Mouse (Mus musculus) forebrain, embryonic 15.5 days (tissue): ENCODE data around the gene Kalrn. TPM values are rescaled to one million over a fixed set of nuclear protein-coding genes. Genes with fewer than 3 reads are reported as not detected.

Experiments
- ATAC-seq: fragments of 200-750 bp; cut with Nextera tagmentation; replicated peaks from 2 replicates; pipeline ENCODE4 v1.8.0; 2017; ENCODE audit warnings: mild to moderate bottlenecking, moderate TSS enrichment, moderate library complexity
- H3K27ac ChIP-seq: fragments of 300-500 bp; sonication (generic); replicated peaks from 2 replicates; pipeline ENCODE4 v1.5.1; 2015; ENCODE audit warnings: mild to moderate bottlenecking, inconsistent platforms
- H3K27me3 ChIP-seq: fragments of 300-500 bp; sonication (generic); 2 replicates; pipeline ENCODE4 v1.6.1; 2015; ENCODE audit warnings: inconsistent platforms
- H3K36me3 ChIP-seq: fragments of 300-500 bp; sonication (generic); 2 replicates; pipeline ENCODE4 v1.6.1; 2015; ENCODE audit warnings: mild to moderate bottlenecking, inconsistent platforms
- H3K4me1 ChIP-seq: fragments of 300-500 bp; sonication (generic); 2 replicates; pipeline ENCODE4 v1.6.1; 2015; ENCODE audit warnings: inconsistent platforms
- H3K4me2 ChIP-seq: fragments of 300-500 bp; sonication (generic); replicated peaks from 2 replicates; pipeline ENCODE4 v1.6.1; 2015; ENCODE audit warnings: mild to moderate bottlenecking, inconsistent platforms
- H3K4me3 ChIP-seq: fragments of 300-500 bp; sonication (generic); 2 replicates; pipeline ENCODE4 v1.5.1; 2015; ENCODE audit warnings: mild to moderate bottlenecking, inconsistent platforms
- H3K9ac ChIP-seq: fragments of 300-500 bp; sonication (generic); replicated peaks from 2 replicates; pipeline ENCODE4 v1.6.1; 2015; ENCODE audit warnings: mild to moderate bottlenecking, inconsistent platforms
- H3K9me3 ChIP-seq: fragments of 300-500 bp; sonication (generic); 2 replicates; pipeline ENCODE4 v1.6.1; 2016; ENCODE audit warnings: inconsistent platforms
- WGBS: fragments of 180-500 bp; shearing (Covaris S2); methylation state at CpG from one replicate; pipeline ENCODE4 v1.1.7; 2015; ENCODE audit warnings: mixed read lengths; 5-methylcytosine and 5-hydroxymethylcytosine counted together
- polyA plus RNA-seq: library from polyadenylated mRNA; unstranded; fragments of >200 nt; fragmentation: Nextera tagmentation; extraction: Ambion mirVana; gene quantifications from 2 replicates; pipeline ENCODE4 v1.2.1, GENCODE M21; 2015

The Kalrn gene
- polyA plus RNA-seq, 1 experiment from 2014 or later, result 36.4 TPM

DNA sequence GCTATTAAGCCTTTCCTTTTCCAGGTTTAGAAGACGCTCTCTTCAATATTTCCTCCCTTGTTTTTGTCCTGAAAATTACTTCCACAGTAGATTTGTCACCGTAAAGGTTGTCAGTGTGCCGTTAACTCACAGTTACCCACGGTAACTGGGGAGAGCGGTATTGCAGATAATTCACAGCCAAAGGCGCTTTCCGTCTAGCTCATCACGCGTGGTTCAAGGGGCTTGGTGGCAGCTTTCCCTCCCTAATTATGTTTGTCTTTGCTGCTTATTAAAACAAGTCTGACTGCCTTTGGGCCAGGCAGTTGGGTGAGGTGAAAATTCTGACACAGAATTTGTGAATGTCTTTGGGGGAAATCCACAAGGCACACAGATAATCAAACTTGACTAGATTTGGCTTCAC is 243.5 kb downstream of the Kalrn start:
- peaks cover 32% of the 10 kb centered on the region for H3K4me1 ChIP-seq
- H3K36me3 ChIP-seq, result peaks cover 6% of the 10 kb centered on the region
- H3K27ac ChIP-seq, result peak overlapping the region; percentile 65
- 16% methylated on average over 9 of the region's 9 CpGs for WGBS
- no peaks in the 10 kb centered on the region for H3K27me3 ChIP-seq
- no peak overlapping the region for H3K4me3 ChIP-seq
- peak overlapping the region; percentile 22 for H3K4me2 ChIP-seq
- H3K9ac ChIP-seq, result no peak overlapping the region
- ATAC-seq, result peak; percentile 20; the same call in 1 of the 2 replicates
- H3K9me3 ChIP-seq, result no peaks in the 10 kb centered on the region

DNA sequence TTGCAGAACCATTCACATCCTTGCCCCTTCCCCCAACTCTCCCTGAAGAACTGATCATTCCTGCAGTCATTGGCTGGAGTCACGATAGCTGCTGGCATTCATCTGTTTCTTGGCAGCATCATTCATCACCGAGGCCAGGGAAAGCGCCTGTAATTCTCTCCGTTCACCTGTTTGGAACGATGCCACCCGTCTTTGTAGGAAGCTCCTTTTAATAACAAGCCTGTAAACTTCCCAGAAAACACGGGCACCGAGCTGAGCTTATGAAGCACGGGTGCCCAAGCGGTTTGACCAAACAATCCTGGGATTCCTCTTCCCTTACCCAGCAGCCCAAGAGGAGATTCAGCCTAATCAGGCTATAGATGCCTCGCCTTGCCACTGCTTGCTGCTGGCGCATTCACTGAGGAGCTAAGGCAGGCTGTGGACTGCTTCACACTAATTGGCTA is 243.9 kb downstream of the Kalrn start:
- ATAC-seq, result peak; percentile 71
- peak overlapping the region; percentile 22 for H3K4me2 ChIP-seq
- no peak overlapping the region for H3K4me3 ChIP-seq
- H3K9me3 ChIP-seq, result no peaks in the 10 kb centered on the region
- H3K4me1 ChIP-seq, result peaks cover 28% of the 10 kb centered on the region
- H3K27me3 ChIP-seq, result no peaks in the 10 kb centered on the region
- H3K9ac ChIP-seq, result no peak overlapping the region
- peaks cover 6% of the 10 kb centered on the region for H3K36me3 ChIP-seq
- peak overlapping the region; percentile 65 for H3K27ac ChIP-seq
- 19% methylated on average over 12 of the region's 12 CpGs for WGBS

DNA sequence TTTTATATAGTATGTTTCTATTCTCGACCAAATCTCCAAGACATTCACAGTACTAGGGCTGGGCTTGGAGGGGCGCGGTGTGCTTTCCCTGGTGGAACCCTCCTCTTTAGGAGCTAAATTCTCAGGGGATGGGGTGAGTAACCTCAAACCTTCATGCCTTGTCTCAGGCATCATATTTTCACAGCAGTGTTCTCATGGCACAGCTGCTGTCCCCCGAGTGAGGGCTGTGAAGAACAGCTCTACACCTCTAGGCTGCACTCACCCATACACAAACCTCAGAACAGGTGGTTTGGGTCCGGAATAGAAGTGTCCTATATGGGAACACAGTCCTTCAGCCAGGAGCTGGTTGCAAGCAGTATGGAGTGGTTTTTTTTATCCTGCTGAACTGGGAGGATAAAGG is 245.4 kb downstream of the Kalrn start:
- no peak overlapping the region for H3K4me2 ChIP-seq
- WGBS, result 88% methylated on average over 5 of the region's 5 CpGs
- H3K36me3 ChIP-seq, result peaks cover 6% of the 10 kb centered on the region
- H3K9ac ChIP-seq, result no peak overlapping the region
- H3K27ac ChIP-seq, result no peak overlapping the region
- H3K4me1 ChIP-seq, result peaks cover 24% of the 10 kb centered on the region
- H3K9me3 ChIP-seq, result no peaks in the 10 kb centered on the region
- H3K27me3 ChIP-seq, result no peaks in the 10 kb centered on the region
- no peak overlapping the region for H3K4me3 ChIP-seq
- ATAC-seq, result no peak

DNA sequence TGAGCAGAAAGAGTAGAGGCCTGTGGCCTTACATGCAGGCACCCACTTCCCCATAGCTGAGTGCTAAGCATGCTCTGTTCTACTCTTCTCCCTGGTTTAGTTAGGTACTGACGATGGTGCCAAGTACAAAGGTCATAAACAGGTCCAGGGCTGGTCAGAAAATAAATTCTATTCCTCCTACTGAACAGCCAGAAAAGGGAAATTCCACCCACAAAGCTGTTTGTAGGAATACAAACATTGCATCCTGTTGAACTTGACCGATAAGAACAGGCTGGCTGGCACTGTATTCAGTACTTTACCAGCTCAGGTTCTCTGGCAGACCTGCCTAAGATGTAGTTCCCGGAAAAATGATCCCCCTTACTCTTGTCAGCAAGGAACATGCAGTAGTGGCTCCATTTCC is 247.5 kb downstream of the Kalrn start:
- no peak for ATAC-seq
- Histone ChIP-seq H3K27me3 (no peaks in the 10 kb centered on the region), H3K4me1 (peaks cover 28% of the 10 kb centered on the region), H3K9me3 (no peaks in the 10 kb centered on the region), H3K36me3 (no peaks in the 10 kb centered on the region), H3K9ac (no peak overlapping the region), H3K4me3 (no peak overlapping the region), H3K4me2 (no peak overlapping the region), H3K27ac (no peak overlapping the region)
- WGBS, result 93% methylated on average over 3 of the region's 3 CpGs

DNA sequence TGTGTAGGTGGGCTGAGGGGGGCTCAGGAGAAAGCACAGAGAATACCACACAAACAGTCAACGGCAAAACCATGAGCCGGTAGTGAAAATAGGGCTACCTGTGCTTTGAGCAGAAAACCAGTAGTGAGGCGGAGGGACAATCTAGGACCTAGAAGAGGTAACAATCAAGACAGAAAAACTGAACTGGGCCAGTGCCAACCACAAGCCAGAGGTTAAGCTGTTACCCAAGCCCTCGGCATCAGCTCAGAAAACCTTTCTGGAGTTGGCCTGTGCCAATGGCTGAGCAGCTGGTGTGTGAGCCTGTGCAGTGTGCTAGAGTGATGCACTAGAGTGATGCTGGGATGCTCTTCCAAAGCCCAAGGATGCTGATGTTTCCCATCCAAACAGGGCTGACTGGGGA is 248.2 kb downstream of the Kalrn start:
- WGBS, result 89% methylated on average over 4 of the region's 4 CpGs
- no peak overlapping the region for H3K27ac ChIP-seq
- peaks cover 25% of the 10 kb centered on the region for H3K4me1 ChIP-seq
- no peaks in the 10 kb centered on the region for H3K9me3 ChIP-seq
- no peak overlapping the region for H3K4me3 ChIP-seq
- no peaks in the 10 kb centered on the region for H3K36me3 ChIP-seq
- no peak overlapping the region for H3K4me2 ChIP-seq
- no peak for ATAC-seq
- no peaks in the 10 kb centered on the region for H3K27me3 ChIP-seq
- H3K9ac ChIP-seq, result no peak overlapping the region

DNA sequence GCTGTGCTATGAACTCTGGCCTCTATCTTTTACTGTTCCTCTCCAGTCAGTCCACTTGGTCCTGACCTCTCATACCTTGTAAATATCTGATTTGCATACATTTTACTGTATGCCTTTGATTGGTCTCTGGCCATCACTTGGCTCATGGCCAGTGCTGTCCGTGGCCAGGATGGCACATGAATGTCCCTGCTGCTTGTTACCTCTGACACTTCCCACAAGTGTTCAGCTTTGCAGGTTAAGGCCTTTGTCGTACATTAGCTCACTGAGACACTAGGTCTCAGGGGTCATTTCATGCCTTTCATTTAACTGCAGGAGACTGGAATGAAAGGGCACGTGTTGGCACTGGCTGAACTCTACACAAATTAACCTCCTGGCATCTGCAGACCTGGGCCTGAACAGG is 248.6 kb downstream of the Kalrn start:
- Histone ChIP-seq H3K9ac (no peak overlapping the region), H3K27ac (no peak overlapping the region), H3K4me1 (peaks cover 25% of the 10 kb centered on the region), H3K27me3 (no peaks in the 10 kb centered on the region), H3K9me3 (no peaks in the 10 kb centered on the region), H3K4me2 (no peak overlapping the region), H3K4me3 (no peak overlapping the region), H3K36me3 (no peaks in the 10 kb centered on the region)
- WGBS, result 63% methylated on average over 3 of the region's 3 CpGs
- ATAC-seq, result no peak

DNA sequence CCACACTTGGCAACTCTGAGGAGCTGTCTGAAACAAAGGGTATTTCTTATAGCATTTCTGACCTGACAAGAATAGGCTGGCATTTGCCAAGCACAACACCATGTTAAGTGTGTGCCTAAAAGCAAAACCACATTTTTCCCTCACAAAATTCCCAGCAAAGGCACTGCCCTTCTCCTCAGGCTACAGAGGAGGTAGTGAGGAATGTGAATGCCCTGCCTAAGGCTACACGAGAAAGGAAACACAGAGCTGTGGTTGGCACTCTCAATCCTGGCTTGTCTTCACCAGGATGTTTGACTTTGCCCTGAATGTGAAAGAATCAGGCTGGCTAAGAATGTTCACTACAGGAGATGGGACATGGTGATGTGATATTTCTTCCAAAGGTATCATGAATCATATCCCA is 249.8 kb downstream of the Kalrn start:
- Histone ChIP-seq H3K4me2 (no peak overlapping the region), H3K9me3 (no peaks in the 10 kb centered on the region), H3K27ac (no peak overlapping the region), H3K4me3 (no peak overlapping the region), H3K4me1 (peaks cover 22% of the 10 kb centered on the region), H3K27me3 (no peaks in the 10 kb centered on the region), H3K9ac (no peak overlapping the region), H3K36me3 (no peaks in the 10 kb centered on the region)
- 73% methylated on average over 1 of the region's 1 CpGs for WGBS
- no peak for ATAC-seq

DNA sequence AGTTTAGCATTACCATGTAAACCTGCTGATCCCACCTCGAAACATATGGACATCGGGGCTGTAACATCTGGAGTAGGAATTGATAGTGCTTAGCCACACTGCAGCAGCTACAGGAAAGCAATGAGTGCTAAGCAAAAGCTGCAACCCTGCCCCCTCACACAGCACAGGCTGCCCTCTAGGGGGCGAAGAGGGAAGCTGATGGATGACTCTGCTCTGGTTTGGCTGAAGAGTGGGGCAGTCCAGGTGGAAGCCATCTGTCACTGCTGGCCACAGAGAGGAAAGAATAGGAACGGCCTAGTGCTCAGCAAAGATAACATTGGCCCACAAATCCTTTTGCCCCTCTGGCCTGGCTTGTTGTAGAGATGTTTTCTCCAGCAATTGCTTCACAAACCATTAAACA is 250.8 kb downstream of the Kalrn start:
- peak; percentile 73 for ATAC-seq
- no peaks in the 10 kb centered on the region for H3K27me3 ChIP-seq
- no peak overlapping the region for H3K9ac ChIP-seq
- no peak overlapping the region for H3K27ac ChIP-seq
- peaks cover 22% of the 10 kb centered on the region for H3K4me1 ChIP-seq
- no peaks in the 10 kb centered on the region for H3K9me3 ChIP-seq
- H3K4me3 ChIP-seq, result no peak overlapping the region
- no peak overlapping the region for H3K4me2 ChIP-seq
- no peaks in the 10 kb centered on the region for H3K36me3 ChIP-seq
- 42% methylated on average over 4 of the region's 4 CpGs for WGBS

DNA sequence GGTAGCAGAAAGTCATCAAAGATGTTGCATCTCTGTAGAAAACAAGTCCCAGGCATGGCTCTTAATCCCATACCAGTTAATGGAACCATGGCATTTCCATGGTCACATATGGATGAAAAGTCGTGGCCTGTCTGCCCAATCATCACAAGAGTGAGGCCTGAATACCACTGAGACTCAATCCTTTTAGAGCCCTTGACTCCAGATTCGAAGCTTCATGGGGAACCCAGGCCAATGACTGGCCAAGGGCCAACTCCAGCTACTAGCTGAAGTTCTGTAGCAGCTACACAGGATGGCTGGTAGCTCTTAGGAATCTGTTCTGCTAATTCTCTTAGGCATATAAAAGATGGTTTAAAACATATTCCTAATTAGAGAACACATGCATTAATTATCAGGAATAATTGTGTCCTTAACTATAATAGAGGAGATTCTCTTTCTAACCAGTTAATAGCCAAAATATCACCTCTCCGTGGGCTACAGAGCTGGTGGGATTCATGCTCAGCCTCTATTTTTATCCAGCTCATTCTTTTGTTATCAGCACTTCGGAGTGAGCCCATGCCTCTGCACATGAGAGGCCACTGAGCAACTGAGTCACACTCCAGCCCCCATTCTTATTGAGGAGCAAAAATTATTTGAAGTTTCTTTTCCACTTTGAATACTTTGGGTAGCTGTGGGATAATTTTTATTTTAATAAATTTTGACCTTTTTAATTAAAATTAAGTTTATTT is 252.1 kb downstream of the Kalrn start:
- no peak for ATAC-seq
- no peak overlapping the region for H3K4me2 ChIP-seq
- WGBS, result 54% methylated on average over 4 of the region's 4 CpGs
- no peaks in the 10 kb centered on the region for H3K27me3 ChIP-seq
- H3K36me3 ChIP-seq, result no peaks in the 10 kb centered on the region
- no peak overlapping the region for H3K4me3 ChIP-seq
- H3K27ac ChIP-seq, result no peak overlapping the region
- H3K4me1 ChIP-seq, result peaks cover 32% of the 10 kb centered on the region
- no peak overlapping the region for H3K9ac ChIP-seq
- H3K9me3 ChIP-seq, result no peaks in the 10 kb centered on the region

DNA sequence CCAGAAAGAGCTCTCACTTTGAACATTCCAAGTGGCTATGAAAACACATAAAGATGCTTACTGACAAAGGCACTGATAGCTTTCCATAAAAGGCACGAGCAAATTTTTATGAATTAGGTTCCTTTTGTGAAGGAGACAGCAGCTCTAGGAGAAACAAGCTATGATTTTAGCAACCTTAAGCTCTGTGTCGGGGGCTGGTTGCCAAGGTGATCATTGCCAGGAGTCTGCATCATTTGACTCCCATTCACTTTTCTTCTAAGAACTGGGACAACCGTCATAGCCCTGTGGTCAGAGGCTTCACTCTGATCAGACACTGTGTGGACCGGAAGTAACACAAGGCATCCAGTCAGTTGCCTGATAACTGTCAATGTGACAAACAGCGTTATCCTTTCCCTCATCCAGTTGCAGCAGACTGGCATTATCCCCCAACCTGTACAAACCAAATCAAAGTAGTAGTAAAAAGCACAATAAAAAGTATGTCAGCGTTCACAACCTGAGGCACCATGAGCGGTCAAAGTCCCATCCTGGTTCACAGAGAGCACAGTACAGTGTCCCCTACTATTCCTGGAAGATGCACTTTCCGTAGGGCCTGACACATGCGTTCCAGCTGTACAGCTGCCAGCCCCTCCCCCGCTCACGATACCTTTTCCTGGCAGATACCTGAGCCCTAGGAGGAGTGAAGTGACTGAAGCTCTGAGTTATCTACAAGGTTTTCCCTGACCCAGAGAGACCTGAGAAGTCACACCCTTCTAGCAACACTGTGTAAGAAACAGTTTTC is 253.1 kb downstream of the Kalrn start:
- Histone ChIP-seq H3K4me2 (no peak overlapping the region), H3K36me3 (no peaks in the 10 kb centered on the region), H3K4me3 (no peak overlapping the region), H3K9me3 (no peaks in the 10 kb centered on the region), H3K27ac (0 out of 2 replicates have a peak overlapping the region, but pooled peaks have one; percentile 13), H3K4me1 (peaks cover 31% of the 10 kb centered on the region), H3K9ac (no peak overlapping the region), H3K27me3 (no peaks in the 10 kb centered on the region)
- WGBS, result 80% methylated on average over 11 of the region's 11 CpGs
- no peak; the same call in 1 of the 2 replicates for ATAC-seq

DNA sequence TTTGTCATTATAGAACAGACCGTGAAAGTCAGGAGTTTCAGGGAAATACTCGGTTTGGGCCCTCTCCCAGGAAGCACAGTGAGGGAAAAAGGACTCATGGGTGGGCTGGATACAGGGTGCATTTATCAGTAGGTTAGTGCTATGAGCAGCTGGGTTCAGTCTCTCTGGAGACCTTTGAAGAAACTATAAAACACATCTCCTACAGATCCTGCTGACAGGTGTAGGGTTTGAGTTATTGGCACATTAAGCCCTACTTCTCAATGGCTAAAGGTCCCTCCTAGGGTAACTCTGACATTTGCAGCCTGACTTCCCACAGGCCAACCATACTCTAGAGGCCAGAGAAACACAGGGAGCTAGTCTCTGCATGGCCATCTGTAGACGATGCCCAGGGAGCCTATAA is 256.2 kb downstream of the Kalrn start:
- no peaks in the 10 kb centered on the region for H3K9me3 ChIP-seq
- WGBS, result 54% methylated on average over 3 of the region's 3 CpGs
- no peak overlapping the region for H3K4me3 ChIP-seq
- H3K27me3 ChIP-seq, result no peaks in the 10 kb centered on the region
- no peak for ATAC-seq
- no peak overlapping the region for H3K9ac ChIP-seq
- H3K4me1 ChIP-seq, result peaks cover 22% of the 10 kb centered on the region
- H3K36me3 ChIP-seq, result peaks cover 13% of the 10 kb centered on the region; the same call in 1 of the 2 replicates
- no peak overlapping the region for H3K4me2 ChIP-seq
- H3K27ac ChIP-seq, result no peak overlapping the region

DNA sequence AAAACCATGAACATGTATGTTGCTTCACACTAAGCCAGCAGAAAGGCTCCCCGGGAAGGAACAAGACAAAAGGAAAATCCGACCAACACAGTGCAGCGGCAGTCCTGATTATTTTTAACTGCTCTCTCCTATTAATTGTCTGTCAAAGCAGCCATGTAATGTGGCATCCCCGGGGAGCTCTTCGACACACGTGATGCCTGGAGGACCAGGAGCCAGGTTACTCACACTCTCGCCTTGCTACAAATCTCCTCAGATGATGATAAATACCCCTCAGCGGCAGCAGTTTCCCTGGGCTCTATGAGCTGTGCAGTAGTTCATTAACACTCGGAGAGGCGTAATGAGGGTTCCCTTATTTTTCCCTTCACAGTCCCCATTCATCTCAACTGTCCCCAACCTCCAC is 257.1 kb downstream of the Kalrn start:
- ATAC-seq, result peak; percentile 18; the same call in 1 of the 2 replicates
- H3K27me3 ChIP-seq, result no peaks in the 10 kb centered on the region
- H3K4me2 ChIP-seq, result no peak overlapping the region
- peak overlapping the region; percentile 53 for H3K27ac ChIP-seq
- peaks cover 28% of the 10 kb centered on the region for H3K4me1 ChIP-seq
- H3K36me3 ChIP-seq, result peaks cover 13% of the 10 kb centered on the region; the same call in 1 of the 2 replicates
- WGBS, result 30% methylated on average over 10 of the region's 10 CpGs
- H3K9ac ChIP-seq, result no peak overlapping the region
- no peaks in the 10 kb centered on the region for H3K9me3 ChIP-seq
- H3K4me3 ChIP-seq, result no peak overlapping the region
